Mouse (Mus musculus) CD4-positive, CD25-positive, alpha-beta regulatory T cell, adult 2 months (primary cell): ENCODE measurements around the gene Rbm28.

Experiments
- DNase-seq: peaks from one replicate; pipeline ENCODE4 v3.0.0-alpha.2; 2012; ENCODE audit warnings: low read depth, low spot score

The Rbm28 gene

GRCm38 (mm10) chr6:29079291-29079690 is 85.5 kb downstream of the Rbm28 start:
- no peak for DNase-seq

- DNase-seq: no peak
Measured at GRCm38 (mm10) chr6:29074133-29074469, 90.7 kb downstream of the Rbm28 start.
